Mouse (Mus musculus) lung, postnatal 0 days (tissue): ENCODE measurements around the gene Unc5c.

Experiments used
- CTCF ChIP-seq: IDR thresholded peaks from 2 replicates; pipeline ENCODE4 v1.5.1; 2016; ENCODE audit warnings: antibody characterized with exemption, mild to moderate bottlenecking
- EP300 ChIP-seq: IDR thresholded peaks from 2 replicates; pipeline ENCODE4 v1.6.1; 2016; ENCODE audit warnings: antibody characterized with exemption, mild to moderate bottlenecking, control low read depth

GRCm38 (mm10) chr3:141540749-141541148 is 75.7 kb downstream of the Unc5c start:
- no peak for TF ChIP-seq EP300
- no peak for TF ChIP-seq CTCF
